Mouse (Mus musculus): ENCODE data around the gene Hrh2.

DNA sequence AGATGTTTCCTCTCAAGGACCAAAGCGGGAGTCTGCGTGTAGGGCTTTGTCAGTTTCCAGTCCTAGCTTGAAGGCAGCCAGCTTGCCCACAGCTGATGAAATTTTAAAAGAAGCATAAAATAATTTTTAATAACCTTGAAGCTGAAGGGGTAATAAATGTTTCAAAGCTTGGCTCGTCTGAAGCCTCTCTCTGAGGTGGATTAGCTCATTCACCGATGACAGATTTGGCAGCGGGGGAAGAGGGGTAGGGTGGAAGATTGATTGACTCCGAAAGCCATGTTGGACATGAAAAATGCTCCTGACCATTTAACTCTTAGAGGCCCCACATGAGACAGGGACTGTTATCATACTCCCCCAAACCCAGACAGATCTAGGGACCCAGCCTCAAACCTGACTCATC is 71.7 kb downstream of the Hrh2 start:
- TF ChIP-seq POLR2A (IDR thresholded peaks at IDR 0.05; ENCODE audit: low read depth, low read length): no peak
- TF ChIP-seq CTCF (conservative IDR thresholded peaks at IDR 0.05; ENCODE audit: insufficient read depth, insufficient read length, low read depth, low read length): no peak

Measured in kidney, adult 2 months (tissue).